Mouse (Mus musculus) C2C12 (cell line): ENCODE data around the gene Psg20. TPM values are rescaled to one million over a fixed set of nuclear protein-coding genes. Genes with fewer than 3 reads are reported as not detected.
"Not testable (repeated sequence)": the region's sequence is repeated elsewhere in the genome, so short reads cannot be mapped to it uniquely, and the experiment has no call there.

Experiments
- H3K27me3 ChIP-seq: one replicate; pipeline ENCODE4 v1.6.1; 2011; ENCODE audit not compliant: control insufficient read depth, insufficient read depth, insufficient read length
- H3K36me3 ChIP-seq: one replicate; pipeline ENCODE4 v1.6.1; 2011; ENCODE audit not compliant: control insufficient read depth, insufficient read depth
- H3K4me3 ChIP-seq: one replicate; pipeline ENCODE4 v1.5.1; 2011; ENCODE audit warnings: mild to moderate bottlenecking, control low read depth; ENCODE audit not compliant: poor library complexity, insufficient read depth, severe bottlenecking
- H3K79me2 ChIP-seq: one replicate; pipeline ENCODE4 v1.6.1; 2011; ENCODE audit not compliant: control insufficient read depth, insufficient read depth
- H3K79me3 ChIP-seq: one replicate; pipeline ENCODE4 v1.6.1; 2011; ENCODE audit warnings: low read depth, control low read depth
- H3ac ChIP-seq: one replicate; pipeline ENCODE3; 2011; ENCODE audit warnings: low read depth; ENCODE audit not compliant: control insufficient read depth, insufficient read length
- CEBPB ChIP-seq: IDR thresholded peaks from one replicate; pipeline ENCODE4 v1.6.1; 2011; ENCODE audit warnings: low read depth, mild to moderate bottlenecking, control low read depth, moderate library complexity
- CTCF ChIP-seq: IDR thresholded peaks from one replicate; pipeline ENCODE4 v1.5.1; 2011; ENCODE audit not compliant: control insufficient read depth, insufficient read depth, insufficient read length
- FOSL1 ChIP-seq: IDR thresholded peaks from one replicate; pipeline ENCODE4 v1.8.0; 2011; ENCODE audit warnings: mild to moderate bottlenecking, low read length; ENCODE audit not compliant: poor library complexity, insufficient read depth, severe bottlenecking
- MAX ChIP-seq: IDR thresholded peaks from one replicate; pipeline ENCODE4 v1.6.1; 2011; ENCODE audit warnings: mild to moderate bottlenecking, control low read depth
- MYOD1 ChIP-seq: IDR thresholded peaks from one replicate; pipeline ENCODE4 v1.6.1; 2011; ENCODE audit warnings: low read depth; ENCODE audit not compliant: control insufficient read depth, insufficient read length
- MYOG ChIP-seq: IDR thresholded peaks from one replicate; pipeline ENCODE4 v1.6.1; 2011; ENCODE audit not compliant: control insufficient read depth, insufficient read length; ENCODE audit errors: extremely low read depth
- USF1 ChIP-seq: IDR thresholded peaks from one replicate; pipeline ENCODE4 v1.6.1; 2011; ENCODE audit warnings: low read depth, mild to moderate bottlenecking, control low read depth, moderate library complexity
- polyA plus RNA-seq: library from polyadenylated mRNA; unstranded; fragments of >200 nt; fragmentation: generic; extraction: Trizol; gene quantifications from one replicate; pipeline ENCODE4 v1.2.1, GENCODE M21; 2012; ENCODE audit warnings: missing spikeins

The Psg20 gene
- polyA plus RNA-seq, 1 experiment = not detected

GRCm38 (mm10) chr7:18717790-18718189, 31.8 kb upstream of the Psg20 start, which contains the start of gene Psg22:
Psg22 (plus strand) TSS chr7:18718090.
- H3K79me3 ChIP-seq = no peaks in the 10 kb centered on the region
- H3K79me2 ChIP-seq = no peaks in the 10 kb centered on the region
- H3K4me3 ChIP-seq = no peak within 1 kb of the TSS
- no peaks in the 10 kb centered on the region for H3K36me3 ChIP-seq
- TF ChIP-seq CEBPB (no peak), MYOD1 (no peak), CTCF (no peak), USF1 (no peak), MAX (no peak), FOSL1 (no peak), MYOG (no peak)
- no peaks in the 10 kb centered on the region for H3K27me3 ChIP-seq
- H3ac ChIP-seq = no peak within 1 kb of the TSS

GRCm38 (mm10) chr7:18715546-18715945, 29.6 kb upstream of the Psg20 start:
- no peak overlapping the region for H3ac ChIP-seq
- H3K79me3 ChIP-seq = no peaks in the 10 kb centered on the region
- TF ChIP-seq MYOD1 (no peak), MYOG (no peak), FOSL1 (no peak), CEBPB (no peak), MAX (no peak), USF1 (no peak), CTCF (no peak)
- no peak overlapping the region for H3K4me3 ChIP-seq
- no peaks in the 10 kb centered on the region for H3K79me2 ChIP-seq
- H3K36me3 ChIP-seq = no peaks in the 10 kb centered on the region
- no peaks in the 10 kb centered on the region for H3K27me3 ChIP-seq

- H3K36me3 ChIP-seq = no peaks in the 10 kb centered on the region
- H3K79me2 ChIP-seq = no peaks in the 10 kb centered on the region
- no peaks in the 10 kb centered on the region for H3K27me3 ChIP-seq
- TF ChIP-seq MYOG (no peak), USF1 (no peak), CTCF (no peak), FOSL1 (no peak), CEBPB (no peak), MYOD1 (no peak), MAX (no peak)
- no peak overlapping the region for H3ac ChIP-seq
- H3K4me3 ChIP-seq = no peak overlapping the region
- no peaks in the 10 kb centered on the region for H3K79me3 ChIP-seq
These were observed 24.9 kb upstream of the Psg20 start for GRCm38 (mm10) chr7:18710846-18711245.

GRCm38 (mm10) chr7:18710331-18710730, 24.3 kb upstream of the Psg20 start:
- H3K36me3 ChIP-seq, H3K27me3 ChIP-seq, H3K4me3 ChIP-seq, H3K79me2 ChIP-seq, H3K79me3 ChIP-seq, H3ac ChIP-seq: not testable (repeated sequence)

GRCm38 (mm10) chr7:18685586-18685985, 399 bp downstream of the Psg20 start:
- Histone ChIP-seq H3K27me3 (no peaks in the 10 kb centered on the region), H3ac (no peak overlapping the region), H3K4me3 (no peak overlapping the region), H3K36me3 (no peaks in the 10 kb centered on the region), H3K79me3 (no peaks in the 10 kb centered on the region), H3K79me2 (no peaks in the 10 kb centered on the region)
- TF ChIP-seq FOSL1 (no peak), CEBPB (no peak), MAX (no peak), MYOG (no peak), USF1 (no peak), MYOD1 (no peak)

GRCm38 (mm10) chr7:18679772-18680171, 6.2 kb downstream of the Psg20 start:
- Histone ChIP-seq H3K79me2 (no peaks in the 10 kb centered on the region), H3K79me3 (no peaks in the 10 kb centered on the region), H3K27me3 (no peaks in the 10 kb centered on the region), H3K4me3 (no peak overlapping the region), H3K36me3 (no peaks in the 10 kb centered on the region), H3ac (no peak overlapping the region)
- TF ChIP-seq MAX (no peak), CEBPB (no peak), FOSL1 (no peak), USF1 (no peak), MYOD1 (no peak), MYOG (no peak), CTCF (no peak)

- not testable (repeated sequence) for H3K27me3 ChIP-seq, H3K4me3 ChIP-seq, H3K79me2 ChIP-seq, H3ac ChIP-seq, H3K36me3 ChIP-seq, H3K79me3 ChIP-seq
These were observed 29.4 kb downstream of the Psg20 start, which contains the start of gene Psg21 for GRCm38 (mm10) chr7:18656625-18657024. Psg21 (minus strand) TSS chr7:18656725.

GRCm38 (mm10) chr7:18626921-18627320, 59.1 kb downstream of the Psg20 start:
- not testable (repeated sequence) for H3K27me3 ChIP-seq

More at GRCm38 (mm10) chr7:18626921-18627320, 59.1 kb downstream of the Psg20 start:
- not testable (repeated sequence) for H3K79me2 ChIP-seq, H3K36me3 ChIP-seq, H3K4me3 ChIP-seq, H3ac ChIP-seq, H3K79me3 ChIP-seq
